Mouse (Mus musculus) MEL (cell line): ENCODE results near the gene Lbr. TPM values are rescaled to one million over a fixed set of nuclear protein-coding genes. Genes with fewer than 3 reads are reported as not detected.

Experiments used
- DNase-seq: peaks from one replicate; pipeline ENCODE4 v3.0.0; 2011; ENCODE audit warnings: low read depth, low spot score
- H3K27ac ChIP-seq: 2 replicates; pipeline ENCODE4 v1.5.1; 2012; ENCODE audit warnings: low read depth, mild to moderate bottlenecking, control low read depth, low read length, moderate library complexity; ENCODE audit not compliant: control insufficient read depth
- H3K27me3 ChIP-seq, 2 experiments: fragments of 150-350 bp in 1 of 2; sonication (generic) in 1 of 2; 2 replicates each; pipeline ENCODE4 v1.6.1; 2012; ENCODE audit warnings: low read length in 2 of 2, mild to moderate bottlenecking in 2 of 2, improper control_type of control experiment in 1 of 2, moderate library complexity in 1 of 2; ENCODE audit not compliant: insufficient read depth in 2 of 2, control insufficient read depth in 1 of 2
- H3K36me3 ChIP-seq, 2 experiments: 2 replicates each; pipeline ENCODE4 v1.6.1; 2012 to 2014; ENCODE audit warnings: low read length in 2 of 2, improper control_type of control experiment in 1 of 2, inconsistent platforms in 1 of 2, mild to moderate bottlenecking in 1 of 2; ENCODE audit not compliant: insufficient read depth in 2 of 2, control insufficient read depth in 1 of 2
- H3K4me1 ChIP-seq, 2 experiments: fragments of 150-350 bp in 1 of 2; sonication (generic) in 1 of 2; 2 replicates each; pipeline ENCODE4 v1.6.1; 2012; ENCODE audit warnings: low read length in 2 of 2, improper control_type of control experiment in 1 of 2, mild to moderate bottlenecking in 1 of 2; ENCODE audit not compliant: insufficient read depth in 2 of 2, control insufficient read depth in 1 of 2
- H3K4me3 ChIP-seq, 2 experiments: fragments of 150-350 bp in 1 of 2; sonication (generic) in 1 of 2; 2 replicates each; pipeline ENCODE4 v1.5.1; 2012; ENCODE audit warnings: low read depth in 2 of 2, low read length in 2 of 2, mild to moderate bottlenecking in 2 of 2, moderate library complexity in 2 of 2, control low read depth in 1 of 2, improper control_type of control experiment in 1 of 2; ENCODE audit not compliant: control insufficient read depth in 1 of 2, insufficient read depth in 1 of 2
- H3K79me2 ChIP-seq: 2 replicates; pipeline ENCODE4 v1.6.1; 2012; ENCODE audit warnings: mild to moderate bottlenecking, low read length, moderate library complexity; ENCODE audit not compliant: control insufficient read depth, poor library complexity, insufficient read depth
- H3K9ac ChIP-seq: 2 replicates; pipeline ENCODE4 v1.6.1; 2012; ENCODE audit warnings: low read depth, mild to moderate bottlenecking, control low read depth, low read length, moderate library complexity; ENCODE audit not compliant: control insufficient read depth, poor library complexity, severe bottlenecking
- H3K9me3 ChIP-seq: fragments of 150-350 bp; sonication (generic); replicated peaks from 2 replicates; pipeline ENCODE4 v1.6.1; 2012; ENCODE audit warnings: mild to moderate bottlenecking, low read length, improper control_type of control experiment, moderate library complexity; ENCODE audit not compliant: insufficient read depth
- CHD1 ChIP-seq: IDR thresholded peaks from 2 replicates; pipeline ENCODE4 v1.6.1; 2012; ENCODE audit warnings: low read depth, mild to moderate bottlenecking, inconsistent platforms, low read length, improper control_type of control experiment
- CTCF ChIP-seq, 3 experiments: IDR thresholded peaks in 2 of 3; conservative IDR thresholded peaks in 1 of 3; 2 replicates each; pipeline ENCODE4 v1.5.1; 2011 to 2012; ENCODE audit warnings: low read length in 3 of 3, low read depth in 2 of 3, mild to moderate bottlenecking in 2 of 3, improper control_type of control experiment in 1 of 3, inconsistent platforms in 1 of 3, mixed read lengths in 1 of 3, moderate library complexity in 1 of 3; ENCODE audit not compliant: control insufficient read depth in 1 of 3, insufficient read depth in 1 of 3, poor library complexity in 1 of 3, severe bottlenecking in 1 of 3
- E2F4 ChIP-seq: IDR thresholded peaks from 2 replicates; pipeline ENCODE4 v1.6.1; 2011; ENCODE audit warnings: low read depth, low read length, improper control_type of control experiment, borderline replicate concordance
- ETS1 ChIP-seq: IDR thresholded peaks from 2 replicates; pipeline ENCODE4 v1.6.1; 2012; ENCODE audit warnings: low read depth, mild to moderate bottlenecking, inconsistent platforms, low read length, improper control_type of control experiment, moderate library complexity
- GABPA ChIP-seq: IDR thresholded peaks from 2 replicates; pipeline ENCODE4 v1.6.1; 2012; ENCODE audit warnings: low read depth, mild to moderate bottlenecking, inconsistent platforms, low read length, improper control_type of control experiment, moderate library complexity
- JUND ChIP-seq: IDR thresholded peaks from 2 replicates; pipeline ENCODE4 v1.6.1; 2011; ENCODE audit warnings: low read depth, mild to moderate bottlenecking, improper control_type of control experiment, low read length
- KAT2A ChIP-seq: conservative IDR thresholded peaks from 2 replicates; pipeline ENCODE4 v1.6.1; 2012; ENCODE audit warnings: low read depth, low read length, improper control_type of control experiment, inconsistent platforms
- MXI1 ChIP-seq: IDR thresholded peaks from 2 replicates; pipeline ENCODE4 v1.6.1; 2011; ENCODE audit warnings: mild to moderate bottlenecking, low read depth, low read length, improper control_type of control experiment
- MYC ChIP-seq: IDR thresholded peaks from 2 replicates; pipeline ENCODE4 v1.6.1; 2011; ENCODE audit warnings: low read depth, mild to moderate bottlenecking, low read length, improper control_type of control experiment, moderate library complexity
- NRF1 ChIP-seq: IDR thresholded peaks from 2 replicates; pipeline ENCODE4 v1.6.1; 2014; ENCODE audit warnings: low read depth, mild to moderate bottlenecking, inconsistent platforms, low read length, improper control_type of control experiment, moderate library complexity; ENCODE audit not compliant: poor library complexity, insufficient read depth, severe bottlenecking
- RCOR1 ChIP-seq: IDR thresholded peaks from 2 replicates; pipeline ENCODE4 v1.6.1; 2012; ENCODE audit warnings: low read depth, mild to moderate bottlenecking, inconsistent platforms, low read length, improper control_type of control experiment
- SMC3 ChIP-seq: IDR thresholded peaks from 2 replicates; pipeline ENCODE4 v1.6.1; 2011; ENCODE audit warnings: low read depth, low read length, improper control_type of control experiment
- UBTF ChIP-seq: IDR thresholded peaks from 2 replicates; pipeline ENCODE4 v1.6.1; 2012; ENCODE audit warnings: low read depth, mild to moderate bottlenecking, inconsistent platforms, low read length, improper control_type of control experiment, moderate library complexity, borderline replicate concordance; ENCODE audit not compliant: insufficient read depth
- USF1 ChIP-seq: IDR thresholded peaks from 2 replicates; pipeline ENCODE4 v1.6.1; 2014; ENCODE audit warnings: low read depth, mild to moderate bottlenecking, inconsistent platforms, low read length, improper control_type of control experiment, moderate library complexity
- ZC3H11A ChIP-seq: IDR thresholded peaks from 2 replicates; pipeline ENCODE4 v1.6.1; 2012; ENCODE audit warnings: low read depth, mild to moderate bottlenecking, inconsistent platforms, low read length, improper control_type of control experiment
- ZKSCAN1 ChIP-seq: IDR thresholded peaks from 2 replicates; pipeline ENCODE4 v1.6.1; 2012; ENCODE audit warnings: low read depth, mild to moderate bottlenecking, inconsistent platforms, low read length, improper control_type of control experiment, moderate library complexity
- ZNF384 ChIP-seq: IDR thresholded peaks from 2 replicates; pipeline ENCODE4 v1.6.1; 2012; ENCODE audit warnings: low read depth, mild to moderate bottlenecking, inconsistent platforms, low read length, improper control_type of control experiment
- polyA plus RNA-seq, 2 experiments: library from polyadenylated mRNA; stranded (reverse) in 1 of 2; unstranded in 1 of 2; fragments of >175 nt in 1 of 2; fragments of >200 nt in 1 of 2; gene quantifications; 2 replicates each; pipeline versions ENCODE4 v1.2.1 to v1.2.4; 2012; ENCODE audit warnings: low replicate concordance in 2 of 2, low read depth in 1 of 2; ENCODE audit not compliant: insufficient read length in 2 of 2, insufficient read depth in 1 of 2, missing spikeins in 1 of 2
- total RNA-seq: library from RNA; depleted of rRNA; stranded (reverse); fragments of 300-350 nt; gene quantifications from 2 replicates; pipeline ENCODE4 v1.2.3, GENCODE M21; 2012

The Lbr gene
- total and polyA plus RNA-seq, 3 experiments: 106 to 120 TPM; not detected in 1

- TF ChIP-seq E2F4 (no peak), USF1 (no peak), NRF1 (no peak), UBTF (no peak), ETS1 (no peak), MXI1 (no peak)
- peaks cover 3% of the 10 kb centered on the region; the same call in 1 of the 2 replicates for H3K79me2 ChIP-seq
- H3K27me3 ChIP-seq: no peaks in the 10 kb centered on the region
- no peak overlapping the region for H3K27ac ChIP-seq
- peaks cover 0 to 23% of the 10 kb centered on the region in 2 experiments; a peak in 2 of 4 replicates for H3K36me3 ChIP-seq
- H3K9me3 ChIP-seq: no peaks in the 10 kb centered on the region
- no peak for DNase-seq
- no peaks in the 10 kb centered on the region for H3K4me1 ChIP-seq
- H3K9ac ChIP-seq: no peak overlapping the region
- H3K4me3 ChIP-seq: no peak overlapping the region
Observed at GRCm38 (mm10) chr1:181832720-181833119, 10.1 kb downstream of the Lbr start.

- Histone ChIP-seq H3K9me3 (no peaks in the 10 kb centered on the region), H3K9ac (no peak overlapping the region), H3K79me2 (peaks cover 2% of the 10 kb centered on the region; the same call in 1 of the 2 replicates), H3K4me3 (no peak overlapping the region), H3K27me3 (no peaks in the 10 kb centered on the region), H3K27ac (no peak overlapping the region), H3K4me1 (no peaks in the 10 kb centered on the region), H3K36me3 (peaks cover 0 to 22% of the 10 kb centered on the region in 2 experiments; a peak in 2 of 4 replicates)
- TF ChIP-seq NRF1: no peak
- TF ChIP-seq GABPA: no peak
- no peak for TF ChIP-seq UBTF
- no peak for TF ChIP-seq ZNF384
- no peak for TF ChIP-seq USF1
- no peak for TF ChIP-seq ETS1
- no peak for TF ChIP-seq KAT2A
- TF ChIP-seq JUND: no peak
- peak in 2 of 3 experiments; percentile 32 to 42; a peak in 4 of 6 replicates for TF ChIP-seq CTCF (IDR thresholded peaks at IDR 0.05 in 2 of 3, conservative IDR thresholded peaks at IDR 0.05 in 1 of 3; ENCODE audit: control insufficient read depth in 1 of 3, insufficient read depth in 1 of 3, low read depth in 2 of 3, low read length in 3 of 3, poor library complexity in 1 of 3, severe bottlenecking in 1 of 3)
- TF ChIP-seq SMC3: peak; percentile 31
- TF ChIP-seq CHD1: no peak
- TF ChIP-seq, all 39 proteins: peak for 2
- DNase-seq: peak; percentile 34
Observed at GRCm38 (mm10) chr1:181828365-181828764, 14.5 kb downstream of the Lbr start.

- H3K4me3 ChIP-seq: no peak overlapping the region
- H3K27ac ChIP-seq: no peak overlapping the region
- H3K36me3 ChIP-seq: peaks cover 0 to 20% of the 10 kb centered on the region in 2 experiments; a peak in 2 of 4 replicates
- DNase-seq: no peak
- H3K9ac ChIP-seq: no peak overlapping the region
- H3K9me3 ChIP-seq: no peaks in the 10 kb centered on the region
- no peaks in the 10 kb centered on the region for H3K4me1 ChIP-seq
- no peaks in the 10 kb centered on the region for H3K79me2 ChIP-seq
- TF ChIP-seq MYC (no peak), ZKSCAN1 (no peak), ZC3H11A (no peak), ZNF384 (no peak), MXI1 (no peak), ETS1 (no peak), RCOR1 (no peak)
- TF ChIP-seq, all 39 proteins: peak for 0
- H3K27me3 ChIP-seq: no peaks in the 10 kb centered on the region
Observed at GRCm38 (mm10) chr1:181826716-181827115, 16.1 kb downstream of the Lbr start.
